Mouse (Mus musculus): ENCODE data around the gene Slc9a1. TPM values are rescaled to one million over a fixed set of nuclear protein-coding genes. Genes with fewer than 3 reads are reported as not detected.

The Slc9a1 gene
- polyA plus RNA-seq (2015; fragmentation: Nextera tagmentation; extraction: Ambion mirVana): 6.7 and 7.5 TPM in 2 replicates

DNA sequence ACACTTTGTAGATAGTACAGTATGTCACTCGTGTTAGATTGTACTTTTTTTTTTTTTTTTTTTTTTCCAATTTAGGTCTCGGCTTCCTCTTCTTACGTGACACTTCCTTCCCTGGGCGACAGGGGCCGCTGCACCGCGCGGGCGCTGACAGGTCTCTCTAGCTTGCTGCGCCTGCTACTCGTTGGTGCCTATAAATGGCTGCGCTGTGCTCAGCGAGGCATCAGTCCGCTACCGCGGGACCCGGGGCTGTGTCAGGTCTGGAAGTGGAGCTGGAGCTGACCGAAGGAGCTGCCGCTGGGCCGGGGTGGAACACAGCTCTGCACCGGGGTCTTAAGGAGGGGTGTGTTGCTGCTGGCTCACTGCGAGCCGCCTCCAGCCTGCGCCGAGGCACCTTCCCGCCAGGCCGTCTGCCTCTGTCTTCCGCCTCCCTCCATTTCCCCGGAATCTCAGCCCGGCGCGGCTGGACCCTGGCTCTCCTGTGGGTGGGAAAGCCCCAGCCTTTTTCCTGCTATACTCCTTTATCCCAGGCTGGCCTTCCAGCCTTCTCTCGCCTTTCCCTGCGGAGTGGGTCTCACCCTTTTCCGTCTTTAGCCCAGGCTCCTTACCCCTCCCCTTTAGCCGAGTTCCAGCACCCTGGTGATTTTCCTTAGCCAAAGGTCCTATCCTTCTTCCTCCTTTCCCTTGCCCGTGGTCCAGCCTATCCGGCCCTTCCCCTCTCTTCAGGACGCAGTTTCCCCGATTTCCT, at the start of gene Slc9a1:
Slc9a1 (plus strand) TSS at position 154 of the 745 bp plus-strand sequence.
- Histone ChIP-seq H3K4me2 (peak within 1 kb of the TSS; percentile 88), H3K9ac (peak within 1 kb of the TSS; percentile 96), H3K27ac (peak within 1 kb of the TSS; percentile 90), H3K4me3 (peak within 1 kb of the TSS; percentile 83), H3K27me3 (no peaks in the 10 kb centered on the region), H3K9me3 (no peaks in the 10 kb centered on the region), H3K4me1 (replicated peaks) (peaks cover 46% of the 10 kb centered on the region), H3K36me3 (0 out of 2 replicates have a peak, but pooled peaks cover under 1% of the 10 kb centered on the region)
- ATAC-seq (ENCODE audit: low FRiP score): peak; percentile 94
- under 1% methylated on average over 40 of the region's 40 CpGs for WGBS

DNA sequence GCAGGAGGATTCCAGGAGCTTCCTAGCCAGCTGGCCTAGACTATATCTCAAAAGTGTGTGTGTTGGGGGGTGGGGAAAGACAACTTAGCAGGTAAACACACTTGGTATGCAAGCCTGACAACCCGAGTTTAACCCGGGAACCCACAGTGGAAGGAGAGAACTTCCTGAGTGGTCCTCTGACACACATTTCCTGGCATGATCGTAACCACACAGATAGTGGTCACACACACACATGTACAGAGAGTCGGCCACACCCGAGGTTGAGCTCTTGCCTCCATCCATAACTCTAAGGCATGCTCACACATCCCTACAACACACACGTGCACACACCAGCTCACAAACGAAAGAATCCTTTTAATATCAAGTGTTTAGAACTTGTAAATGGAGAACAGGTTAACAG, 41.4 kb upstream of the Slc9a1 start:
- H3K27me3 ChIP-seq: no peaks in the 10 kb centered on the region
- H3K9me3 ChIP-seq: no peaks in the 10 kb centered on the region
- H3K4me1 ChIP-seq (replicated peaks): 0 out of 2 replicates have a peak, but pooled peaks cover 6% of the 10 kb centered on the region
- peaks cover 7% of the 10 kb centered on the region; the same call in 1 of the 2 replicates for H3K36me3 ChIP-seq
- 89% methylated on average over 7 of the region's 7 CpGs for WGBS
- no peak overlapping the region for H3K4me2 ChIP-seq
- no peak for ATAC-seq (ENCODE audit: low FRiP score)
- H3K27ac ChIP-seq: no peak overlapping the region
- no peak overlapping the region for H3K4me3 ChIP-seq
- H3K9ac ChIP-seq: no peak overlapping the region

DNA sequence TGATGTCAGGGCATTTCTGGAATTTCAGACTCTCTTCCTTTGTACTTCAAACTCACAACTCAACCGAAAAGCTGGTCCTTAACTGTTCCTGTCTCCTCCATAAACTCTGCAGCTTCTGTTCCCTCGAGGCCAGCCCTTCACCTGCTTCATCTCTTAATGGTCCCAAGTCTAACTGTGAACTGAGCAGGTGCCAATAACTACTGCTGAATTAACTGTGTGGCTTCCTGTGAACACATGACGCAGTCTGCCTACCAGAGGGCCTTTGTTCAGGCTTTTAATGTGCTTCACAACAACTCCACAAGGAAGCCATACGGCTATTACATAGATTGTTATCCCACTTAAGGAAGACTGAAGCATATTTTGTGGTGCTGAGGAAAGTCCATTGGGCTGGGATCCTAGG, 39.2 kb upstream of the Slc9a1 start:
- Histone ChIP-seq H3K4me1 (replicated peaks) (0 out of 2 replicates have a peak, but pooled peaks cover 6% of the 10 kb centered on the region), H3K36me3 (no peaks in the 10 kb centered on the region), H3K27me3 (no peaks in the 10 kb centered on the region), H3K9me3 (no peaks in the 10 kb centered on the region), H3K4me2 (no peak overlapping the region), H3K27ac (no peak overlapping the region), H3K4me3 (no peak overlapping the region), H3K9ac (no peak overlapping the region)
- 85% methylated on average over 4 of the region's 4 CpGs for WGBS
- ATAC-seq (ENCODE audit: low FRiP score): no peak

DNA sequence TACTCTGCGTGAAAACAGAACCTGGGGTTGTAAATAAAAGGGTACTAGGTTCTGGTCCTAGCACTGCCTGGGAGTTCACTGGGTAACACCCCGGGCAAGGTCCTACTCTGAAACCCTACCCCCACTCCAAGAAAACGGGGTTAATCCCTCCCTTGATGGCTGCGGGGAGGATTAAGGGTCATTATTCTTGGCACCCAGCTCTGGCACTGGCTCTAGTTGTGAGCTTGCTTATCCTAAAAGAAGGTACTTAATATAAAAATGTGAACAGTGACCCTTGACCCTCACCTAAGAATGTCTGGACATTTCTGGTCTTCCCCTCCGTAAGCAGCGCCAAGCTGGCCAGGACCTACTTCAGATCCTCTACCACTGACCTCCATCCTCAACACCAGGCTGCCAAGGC, 36.2 kb upstream of the Slc9a1 start:
- H3K27me3 ChIP-seq: no peaks in the 10 kb centered on the region
- H3K27ac ChIP-seq: no peak overlapping the region
- WGBS: 68% methylated on average over 6 of the region's 6 CpGs
- no peak for ATAC-seq (ENCODE audit: low FRiP score)
- H3K9me3 ChIP-seq: no peaks in the 10 kb centered on the region
- H3K4me2 ChIP-seq: no peak overlapping the region
- H3K36me3 ChIP-seq: no peaks in the 10 kb centered on the region
- H3K4me1 ChIP-seq (replicated peaks): peaks cover 20% of the 10 kb centered on the region
- H3K4me3 ChIP-seq: no peak overlapping the region
- H3K9ac ChIP-seq: no peak overlapping the region

DNA sequence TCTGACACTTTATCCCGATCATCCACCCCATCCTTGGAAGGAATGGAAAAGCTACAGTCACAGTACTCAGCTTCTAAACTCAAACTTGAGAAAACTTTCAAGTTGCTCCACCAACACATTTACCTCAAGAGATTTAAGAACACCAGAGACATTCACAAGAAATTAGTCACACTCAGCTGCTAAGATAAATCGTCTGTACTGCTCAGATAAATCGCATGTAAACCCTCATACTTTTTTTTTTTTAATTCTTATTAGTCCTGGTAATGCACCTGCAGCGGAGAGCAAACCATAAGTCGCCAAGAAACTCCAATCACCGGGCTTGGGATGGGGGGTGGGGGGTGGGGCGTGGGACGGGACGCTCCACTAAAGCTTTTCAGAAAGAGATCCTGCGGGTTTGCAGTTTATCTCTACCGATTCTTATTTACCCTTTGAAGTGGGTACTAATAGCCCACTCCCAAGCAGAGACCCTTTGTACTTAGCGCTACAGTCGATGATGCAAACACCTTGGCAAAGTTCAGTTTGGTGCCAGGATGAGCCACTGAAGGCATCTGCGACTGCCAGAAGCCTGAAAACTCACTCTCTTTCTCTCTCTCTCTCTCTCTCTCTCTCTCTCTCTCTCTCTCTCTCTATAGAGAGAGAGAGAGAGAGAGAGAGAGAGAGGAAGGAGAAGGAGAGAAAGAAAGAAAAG, 31.5 kb upstream of the Slc9a1 start:
- no peak for ATAC-seq (ENCODE audit: low FRiP score)
- no peaks in the 10 kb centered on the region for H3K36me3 ChIP-seq
- no peaks in the 10 kb centered on the region for H3K9me3 ChIP-seq
- 0 out of 2 replicates have a peak, but pooled peaks cover 8% of the 10 kb centered on the region for H3K27me3 ChIP-seq
- no peak overlapping the region for H3K27ac ChIP-seq
- peak overlapping the region; percentile 90 for H3K4me3 ChIP-seq
- peak overlapping the region; percentile 77 for H3K4me2 ChIP-seq
- 15% methylated on average over 14 of the region's 14 CpGs for WGBS
- peaks cover 18% of the 10 kb centered on the region for H3K4me1 ChIP-seq (replicated peaks)
- peak overlapping the region; percentile 94 for H3K9ac ChIP-seq

DNA sequence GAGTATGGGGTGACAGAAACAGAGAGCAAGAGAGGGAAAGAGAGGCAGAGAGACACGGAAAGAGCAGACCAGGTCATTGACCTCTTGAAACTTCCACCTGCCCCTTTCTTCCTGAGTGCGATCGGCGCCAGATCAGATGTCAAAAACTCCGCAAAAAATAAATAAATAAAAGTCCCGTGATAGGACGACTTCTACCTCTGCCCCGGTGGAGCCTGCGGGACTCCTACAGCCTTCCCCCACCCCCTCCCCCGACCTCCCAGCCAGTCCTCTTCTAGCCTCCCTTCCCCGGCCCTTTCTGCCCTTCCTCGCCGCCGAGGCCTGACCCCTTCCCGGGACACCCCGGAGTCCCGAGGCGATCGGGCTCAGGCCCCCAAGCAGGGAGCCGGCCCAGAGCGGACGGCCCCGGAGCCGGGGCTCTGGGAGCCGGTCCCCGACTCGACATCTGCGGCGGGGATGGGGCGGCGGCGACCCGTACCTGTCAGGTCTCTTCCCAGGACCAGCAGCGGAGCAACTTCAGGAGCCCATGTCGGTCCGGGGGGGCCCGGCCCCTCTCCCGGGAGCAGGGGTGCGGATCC, 30.9 kb upstream of the Slc9a1 start:
- WGBS: under 1% methylated on average over 36 of the region's 39 CpGs
- Histone ChIP-seq H3K36me3 (no peaks in the 10 kb centered on the region), H3K4me1 (replicated peaks) (peaks cover 18% of the 10 kb centered on the region), H3K4me3 (peak overlapping the region; percentile 90), H3K27me3 (0 out of 2 replicates have a peak, but pooled peaks cover 8% of the 10 kb centered on the region), H3K27ac (peak overlapping the region; percentile 90), H3K9me3 (no peaks in the 10 kb centered on the region), H3K9ac (peak overlapping the region; percentile 94), H3K4me2 (peak overlapping the region; percentile 77)
- no peak; the same call in 1 of the 2 replicates for ATAC-seq (ENCODE audit: low FRiP score)

DNA sequence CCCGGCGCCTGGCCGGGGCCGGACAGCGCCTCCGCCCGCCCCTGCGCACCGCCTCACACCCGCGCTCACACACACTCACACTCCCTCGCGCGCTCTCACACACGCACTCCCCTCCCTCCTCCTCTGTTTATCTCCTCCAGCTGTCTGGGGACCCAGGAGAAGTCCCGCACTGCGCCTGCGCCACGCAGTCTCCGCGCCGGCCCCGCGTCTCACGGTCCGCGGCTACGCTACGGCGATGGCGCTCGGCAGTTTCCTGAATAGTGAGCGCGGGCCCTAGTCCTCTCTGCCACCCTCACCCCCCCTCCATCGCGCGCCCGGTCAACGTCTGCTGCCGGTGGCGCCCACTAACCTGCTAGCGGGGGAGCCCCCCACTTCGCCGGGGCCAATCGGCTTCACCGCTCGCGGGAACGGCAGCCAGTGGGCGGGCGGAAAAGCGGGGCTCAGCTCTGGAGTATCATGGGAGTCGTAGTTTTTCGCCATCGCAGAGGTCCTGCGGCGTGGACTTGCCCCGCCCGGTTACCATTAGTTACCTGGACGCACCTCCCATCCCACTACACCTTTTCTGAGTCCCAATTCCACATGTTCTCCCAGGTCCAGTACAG, 30.3 kb upstream of the Slc9a1 start:
- peak; percentile 97 for ATAC-seq (ENCODE audit: low FRiP score)

DNA sequence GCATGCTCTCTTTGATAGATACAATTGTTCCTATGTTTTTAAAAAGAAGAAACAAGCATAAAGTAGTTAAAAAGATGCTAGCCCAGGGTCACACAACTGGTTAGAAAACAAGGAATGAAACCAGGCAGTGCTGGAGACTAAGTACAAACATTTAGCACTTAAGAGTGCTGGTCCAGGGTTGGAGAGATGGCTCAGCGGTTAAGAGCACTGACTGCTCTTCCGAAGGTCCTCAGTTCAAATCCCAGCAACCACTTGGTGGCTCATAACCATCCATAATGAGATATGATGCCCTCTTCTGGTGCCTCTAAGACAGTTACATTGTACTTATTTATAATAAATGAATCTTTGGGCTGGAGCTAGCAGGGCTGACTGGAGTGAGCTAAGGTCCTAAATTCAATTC, 29.3 kb upstream of the Slc9a1 start:
- ATAC-seq (ENCODE audit: low FRiP score): no peak
- Histone ChIP-seq H3K9me3 (no peaks in the 10 kb centered on the region), H3K27ac (no peak overlapping the region), H3K9ac (no peak overlapping the region), H3K4me2 (no peak overlapping the region), H3K4me3 (no peak overlapping the region), H3K4me1 (replicated peaks) (peaks cover 18% of the 10 kb centered on the region), H3K36me3 (no peaks in the 10 kb centered on the region), H3K27me3 (0 out of 2 replicates have a peak, but pooled peaks cover 8% of the 10 kb centered on the region)
- WGBS: 89% methylated on average over 2 of the region's 2 CpGs

More for the DNA sequence above, 30.3 kb upstream of the Slc9a1 start:
- H3K4me1 ChIP-seq (replicated peaks): peaks cover 18% of the 10 kb centered on the region
- H3K9ac ChIP-seq: peak overlapping the region; percentile 94
- peak overlapping the region; percentile 90 for H3K4me3 ChIP-seq
- 0 out of 2 replicates have a peak, but pooled peaks cover 8% of the 10 kb centered on the region for H3K27me3 ChIP-seq
- H3K36me3 ChIP-seq: no peaks in the 10 kb centered on the region
- H3K4me2 ChIP-seq: peak overlapping the region; percentile 77
- H3K27ac ChIP-seq: peak overlapping the region; percentile 90
- under 1% methylated on average over 53 of the region's 60 CpGs for WGBS
- H3K9me3 ChIP-seq: no peaks in the 10 kb centered on the region

DNA sequence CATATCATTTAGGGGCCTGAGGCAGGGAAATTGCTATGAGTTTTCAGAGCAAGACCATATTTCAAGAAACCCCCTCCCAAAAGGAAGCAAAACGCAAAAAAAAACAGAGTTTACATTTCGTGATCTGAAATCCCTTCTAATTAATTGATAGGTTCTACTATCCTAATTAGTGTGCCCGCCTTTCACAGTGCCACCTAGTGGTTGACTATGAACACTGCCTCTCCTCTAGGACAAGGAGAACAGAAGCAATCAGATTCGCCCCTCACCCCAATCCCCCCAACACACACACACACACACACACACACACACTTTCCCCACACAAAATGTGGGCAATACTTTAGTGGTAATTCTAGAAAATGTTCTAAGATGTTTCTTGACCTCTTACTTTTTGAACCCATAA, 25.4 kb upstream of the Slc9a1 start:
- Histone ChIP-seq H3K4me1 (replicated peaks) (0 out of 2 replicates have a peak, but pooled peaks cover 3% of the 10 kb centered on the region), H3K36me3 (no peaks in the 10 kb centered on the region), H3K9ac (no peak overlapping the region), H3K4me3 (no peak overlapping the region), H3K4me2 (no peak overlapping the region), H3K27ac (no peak overlapping the region), H3K27me3 (0 out of 2 replicates have a peak, but pooled peaks cover 8% of the 10 kb centered on the region), H3K9me3 (no peaks in the 10 kb centered on the region)
- WGBS: 12% methylated on average over 4 of the region's 4 CpGs
- no peak for ATAC-seq (ENCODE audit: low FRiP score)

DNA sequence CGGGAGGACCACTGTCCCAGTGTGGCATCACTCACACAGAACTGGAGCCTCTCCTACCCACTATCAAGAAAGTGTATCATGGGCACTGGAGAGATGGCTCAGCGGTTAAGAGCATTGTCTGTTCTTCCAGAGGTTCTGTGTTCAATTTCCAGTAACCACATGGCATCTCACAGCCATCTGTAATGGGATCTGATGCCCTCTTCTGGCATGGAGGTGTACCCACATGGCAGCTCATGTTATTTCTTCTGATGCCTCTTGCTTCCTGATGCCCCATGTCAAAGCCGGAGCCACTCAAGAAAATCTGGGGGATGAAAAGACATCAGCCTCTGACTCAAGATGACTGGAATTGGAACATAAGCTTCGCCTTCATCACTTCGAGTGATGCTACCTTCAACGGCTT, 23.8 kb upstream of the Slc9a1 start:
- 88% methylated on average over 6 of the region's 6 CpGs for WGBS
- no peak overlapping the region for H3K4me3 ChIP-seq

DNA sequence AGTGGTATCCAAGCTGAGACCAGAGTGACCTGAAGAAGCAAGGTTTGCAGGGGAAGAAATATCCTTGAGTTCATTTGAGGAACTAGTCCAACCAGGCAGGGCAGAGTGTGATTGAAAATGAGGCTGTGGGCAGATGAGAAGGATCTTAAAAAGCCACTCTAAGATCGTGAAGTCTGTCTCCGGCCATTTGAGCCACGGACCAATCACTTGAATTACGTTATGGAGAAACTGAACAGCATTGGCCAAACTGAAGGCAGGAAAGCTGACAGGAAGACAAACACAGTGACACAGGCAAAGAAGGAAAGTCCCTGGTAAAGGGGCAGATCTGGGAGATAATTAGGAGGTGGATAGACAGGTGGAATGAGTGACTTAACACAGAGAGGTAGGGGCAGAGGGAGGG, 22.9 kb upstream of the Slc9a1 start:
- H3K4me3 ChIP-seq: no peak overlapping the region
- 0 out of 2 replicates have a peak, but pooled peaks cover 5% of the 10 kb centered on the region for H3K27me3 ChIP-seq
- H3K4me1 ChIP-seq (replicated peaks): no peaks in the 10 kb centered on the region
- H3K27ac ChIP-seq: no peak overlapping the region
- ATAC-seq (ENCODE audit: low FRiP score): no peak
- 88% methylated on average over 4 of the region's 4 CpGs for WGBS
- H3K36me3 ChIP-seq: no peaks in the 10 kb centered on the region
- H3K4me2 ChIP-seq: no peak overlapping the region
- H3K9ac ChIP-seq: no peak overlapping the region
- no peaks in the 10 kb centered on the region for H3K9me3 ChIP-seq

More for the DNA sequence above, 23.8 kb upstream of the Slc9a1 start:
- Histone ChIP-seq H3K27me3 (0 out of 2 replicates have a peak, but pooled peaks cover 8% of the 10 kb centered on the region), H3K4me1 (replicated peaks) (no peaks in the 10 kb centered on the region), H3K27ac (no peak overlapping the region), H3K4me2 (no peak overlapping the region), H3K36me3 (no peaks in the 10 kb centered on the region), H3K9me3 (no peaks in the 10 kb centered on the region), H3K9ac (no peak overlapping the region)
- ATAC-seq (ENCODE audit: low FRiP score): no peak

DNA sequence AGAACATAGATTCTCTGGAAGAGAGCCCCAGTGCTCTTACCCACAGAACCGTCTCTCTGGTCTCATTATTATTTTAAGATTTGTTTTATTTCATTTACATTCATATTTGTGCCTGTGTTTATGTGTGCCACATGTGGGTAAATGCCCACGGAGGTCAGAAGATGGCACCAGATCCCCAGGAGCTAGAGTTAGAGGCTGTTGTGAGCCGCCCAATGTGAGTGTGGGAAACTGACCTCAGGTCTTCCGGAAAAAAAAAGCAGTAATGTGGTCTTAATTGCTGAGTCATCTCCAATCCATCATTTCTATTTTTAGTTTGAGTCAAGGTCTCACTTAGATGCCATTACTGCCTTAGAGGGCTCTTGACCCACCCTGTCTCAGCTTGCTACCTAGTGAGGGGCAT, 21.9 kb upstream of the Slc9a1 start:
- 65% methylated on average over 4 of the region's 4 CpGs for WGBS

More for the DNA sequence above, 21.9 kb upstream of the Slc9a1 start:
- H3K4me2 ChIP-seq: no peak overlapping the region
- H3K27me3 ChIP-seq: no peaks in the 10 kb centered on the region
- H3K36me3 ChIP-seq: no peaks in the 10 kb centered on the region
- H3K4me1 ChIP-seq (replicated peaks): no peaks in the 10 kb centered on the region
- no peaks in the 10 kb centered on the region for H3K9me3 ChIP-seq
- no peak for ATAC-seq (ENCODE audit: low FRiP score)
- H3K4me3 ChIP-seq: no peak overlapping the region
- H3K9ac ChIP-seq: no peak overlapping the region
- H3K27ac ChIP-seq: no peak overlapping the region
